Mouse (Mus musculus) midbrain, embryonic 16.5 days (tissue): Measurements from ENCODE around the gene Pnliprp1. TPM values are rescaled to one million over a fixed set of nuclear protein-coding genes. Genes with fewer than 3 reads are reported as not detected.

Source experiments
- ATAC-seq: fragments of 200-750 bp; cut with Nextera tagmentation; 2 replicates; pipeline ENCODE4 v1.8.0; 2017; ENCODE audit warnings: moderate TSS enrichment
- H3K27ac ChIP-seq: fragments of 300-500 bp; sonication (generic); 2 replicates; pipeline ENCODE4 v1.5.1; 2014; ENCODE audit warnings: mild to moderate bottlenecking, low read length, mixed read lengths
- H3K27me3 ChIP-seq: fragments of 300-500 bp; sonication (generic); 2 replicates; pipeline ENCODE4 v1.6.1; 2014; ENCODE audit warnings: low read depth, low read length, mixed read lengths; ENCODE audit not compliant: control insufficient read depth, insufficient read depth
- H3K36me3 ChIP-seq: fragments of 300-500 bp; sonication (generic); 2 replicates; pipeline ENCODE4 v1.6.1; 2014; ENCODE audit warnings: mild to moderate bottlenecking, low read length, moderate library complexity, mixed read lengths; ENCODE audit not compliant: control insufficient read depth, insufficient read depth
- H3K4me1 ChIP-seq: fragments of 300-500 bp; sonication (generic); 2 replicates; pipeline ENCODE4 v1.6.1; 2014; ENCODE audit warnings: mild to moderate bottlenecking, low read length, mixed read lengths; ENCODE audit not compliant: control insufficient read depth, insufficient read depth
- H3K4me2 ChIP-seq: fragments of 300-500 bp; sonication (generic); 2 replicates; pipeline ENCODE4 v1.6.1; 2014; ENCODE audit warnings: mild to moderate bottlenecking, low read length, mixed read lengths
- H3K4me3 ChIP-seq: fragments of 300-500 bp; sonication (generic); 2 replicates; pipeline ENCODE4 v1.5.1; 2014; ENCODE audit warnings: low read depth, mild to moderate bottlenecking, low read length, moderate library complexity, mixed read lengths
- H3K9ac ChIP-seq: fragments of 300-500 bp; sonication (generic); 2 replicates; pipeline ENCODE4 v1.6.1; 2014; ENCODE audit warnings: low read depth, low read length, mixed read lengths
- H3K9me3 ChIP-seq: fragments of 300-500 bp; sonication (generic); replicated peaks from 2 replicates; pipeline ENCODE4 v1.6.1; 2014; ENCODE audit warnings: mild to moderate bottlenecking, low read length, mixed read lengths; ENCODE audit not compliant: control insufficient read depth, poor library complexity, severe bottlenecking
- WGBS: fragments of 180-500 bp; shearing (Covaris S2); extraction: QIAGEN DNeasy Blood & Tissue Kit; methylation state at CpG from one replicate; pipeline ENCODE4 v1.1.7; 2014; 5-methylcytosine and 5-hydroxymethylcytosine counted together
- polyA plus RNA-seq: library from polyadenylated mRNA; unstranded; fragments of >200 nt; fragmentation: Nextera tagmentation; extraction: Ambion mirVana; gene quantifications from 2 replicates; pipeline ENCODE4 v1.2.1, GENCODE M21; 2015

Gene Pnliprp1
- polyA plus RNA-seq, 1 experiment from 2014 or later: 0.28 TPM

- Histone ChIP-seq H3K9ac (no peak overlapping the region), H3K36me3 (no peaks in the 10 kb centered on the region), H3K4me3 (no peak overlapping the region), H3K9me3 (no peaks in the 10 kb centered on the region), H3K27ac (no peak overlapping the region), H3K4me1 (peaks cover 4% of the 10 kb centered on the region), H3K4me2 (no peak overlapping the region), H3K27me3 (no peaks in the 10 kb centered on the region)
- no peak for ATAC-seq
- 90% methylated on average over 5 of the region's 5 CpGs for WGBS
Observed at GRCm38 (mm10) chr19:58727756-58728155, 931 bp upstream of the Pnliprp1 start.

GRCm38 (mm10) chr19:58733216-58733615, 4.5 kb downstream of the Pnliprp1 start:
- Histone ChIP-seq H3K4me2 (no peak overlapping the region), H3K27me3 (no peaks in the 10 kb centered on the region), H3K27ac (no peak overlapping the region), H3K4me3 (no peak overlapping the region), H3K4me1 (peaks cover 4% of the 10 kb centered on the region), H3K9ac (no peak overlapping the region), H3K9me3 (no peaks in the 10 kb centered on the region), H3K36me3 (no peaks in the 10 kb centered on the region)
- ATAC-seq: no peak
- WGBS: 87% methylated on average over 6 of the region's 6 CpGs

- Histone ChIP-seq H3K36me3 (no peaks in the 10 kb centered on the region), H3K4me1 (no peaks in the 10 kb centered on the region), H3K4me2 (no peak overlapping the region), H3K27ac (no peak overlapping the region), H3K9ac (no peak overlapping the region), H3K4me3 (no peak overlapping the region), H3K27me3 (no peaks in the 10 kb centered on the region), H3K9me3 (no peaks in the 10 kb centered on the region)
- no peak for ATAC-seq
- WGBS: 87% methylated on average over 4 of the region's 4 CpGs
Observed at GRCm38 (mm10) chr19:58738111-58738510, 9.4 kb downstream of the Pnliprp1 start.

- no peak overlapping the region for H3K4me2 ChIP-seq
- H3K9me3 ChIP-seq: no peaks in the 10 kb centered on the region
- no peak overlapping the region for H3K9ac ChIP-seq
- H3K27ac ChIP-seq: no peak overlapping the region
- no peak overlapping the region for H3K4me3 ChIP-seq
- 63% methylated on average over 6 of the region's 6 CpGs for WGBS
- H3K36me3 ChIP-seq: no peaks in the 10 kb centered on the region
- no peaks in the 10 kb centered on the region for H3K4me1 ChIP-seq
- no peak for ATAC-seq
- no peaks in the 10 kb centered on the region for H3K27me3 ChIP-seq
Observed at GRCm38 (mm10) chr19:58741036-58741435, 12.3 kb downstream of the Pnliprp1 start.

GRCm38 (mm10) chr19:58742711-58743110, 14.0 kb downstream of the Pnliprp1 start:
- Histone ChIP-seq H3K27ac (no peak overlapping the region), H3K9ac (no peak overlapping the region), H3K27me3 (no peaks in the 10 kb centered on the region), H3K4me1 (no peaks in the 10 kb centered on the region), H3K36me3 (no peaks in the 10 kb centered on the region), H3K9me3 (no peaks in the 10 kb centered on the region), H3K4me2 (no peak overlapping the region), H3K4me3 (no peak overlapping the region)
- ATAC-seq: no peak
- WGBS: 93% methylated on average over 4 of the region's 4 CpGs

GRCm38 (mm10) chr19:58743736-58744135, 15.0 kb downstream of the Pnliprp1 start:
- ATAC-seq: no peak
- no peak overlapping the region for H3K4me3 ChIP-seq
- no peaks in the 10 kb centered on the region for H3K27me3 ChIP-seq
- no peaks in the 10 kb centered on the region for H3K9me3 ChIP-seq
- H3K4me1 ChIP-seq: no peaks in the 10 kb centered on the region
- H3K9ac ChIP-seq: no peak overlapping the region
- H3K27ac ChIP-seq: no peak overlapping the region
- H3K4me2 ChIP-seq: no peak overlapping the region
- no peaks in the 10 kb centered on the region for H3K36me3 ChIP-seq
- WGBS: 87% methylated on average over 4 of the region's 4 CpGs

GRCm38 (mm10) chr19:58747498-58748000, 18.9 kb downstream of the Pnliprp1 start:
- H3K27ac ChIP-seq: no peak overlapping the region
- 92% methylated on average over 9 of the region's 9 CpGs for WGBS
- no peaks in the 10 kb centered on the region for H3K36me3 ChIP-seq
- H3K27me3 ChIP-seq: no peaks in the 10 kb centered on the region
- ATAC-seq: no peak
- H3K4me3 ChIP-seq: no peak overlapping the region
- H3K4me2 ChIP-seq: no peak overlapping the region
- no peak overlapping the region for H3K9ac ChIP-seq
- H3K9me3 ChIP-seq: no peaks in the 10 kb centered on the region
- H3K4me1 ChIP-seq: no peaks in the 10 kb centered on the region

GRCm38 (mm10) chr19:58750822-58751221, 22.1 kb downstream of the Pnliprp1 start:
- ATAC-seq: no peak

GRCm38 (mm10) chr19:58751504-58751903, 22.8 kb downstream of the Pnliprp1 start:
- no peak overlapping the region for H3K4me2 ChIP-seq
- H3K9me3 ChIP-seq: no peaks in the 10 kb centered on the region
- no peaks in the 10 kb centered on the region for H3K36me3 ChIP-seq
- no peaks in the 10 kb centered on the region for H3K4me1 ChIP-seq
- H3K4me3 ChIP-seq: no peak overlapping the region
- WGBS: 69% methylated on average over 2 of the region's 2 CpGs
- no peak overlapping the region for H3K9ac ChIP-seq
- no peaks in the 10 kb centered on the region for H3K27me3 ChIP-seq
- no peak overlapping the region for H3K27ac ChIP-seq
- ATAC-seq: no peak

More at GRCm38 (mm10) chr19:58750822-58751221, 22.1 kb downstream of the Pnliprp1 start:
- no peak overlapping the region for H3K4me2 ChIP-seq
- H3K36me3 ChIP-seq: no peaks in the 10 kb centered on the region
- no peak overlapping the region for H3K9ac ChIP-seq
- H3K27me3 ChIP-seq: no peaks in the 10 kb centered on the region
- no peaks in the 10 kb centered on the region for H3K9me3 ChIP-seq
- no peaks in the 10 kb centered on the region for H3K4me1 ChIP-seq
- H3K4me3 ChIP-seq: no peak overlapping the region
- 89% methylated on average over 2 of the region's 2 CpGs for WGBS
- H3K27ac ChIP-seq: no peak overlapping the region
